Mouse (Mus musculus) G1E (cell line): Measurements from ENCODE around the gene Cblb.

Experiments
- CTCF ChIP-seq: IDR thresholded peaks from 2 replicates; pipeline ENCODE4 v1.5.1; 2012; ENCODE audit warnings: low read depth, low read length, inconsistent platforms, mixed read lengths
- GATA1 ChIP-seq: IDR thresholded peaks from 2 replicates; pipeline ENCODE4 v1.6.1; 2012; ENCODE audit warnings: borderline replicate concordance, low read length, inconsistent platforms, mixed read lengths
- GATA2 ChIP-seq: IDR thresholded peaks from 2 replicates; pipeline ENCODE4 v1.6.1; 2012; ENCODE audit warnings: low read depth, low read length, inconsistent platforms, borderline replicate concordance
- POLR2AphosphoS5 ChIP-seq: IDR thresholded peaks from 2 replicates; pipeline ENCODE4 v1.6.1; 2012; ENCODE audit warnings: low read depth, low read length, inconsistent platforms; ENCODE audit not compliant: insufficient replicate concordance
- TAL1 ChIP-seq: conservative IDR thresholded peaks from 2 replicates; pipeline ENCODE4 v1.6.1; 2012; ENCODE audit warnings: low read depth, low read length, inconsistent platforms, mixed read lengths

DNA sequence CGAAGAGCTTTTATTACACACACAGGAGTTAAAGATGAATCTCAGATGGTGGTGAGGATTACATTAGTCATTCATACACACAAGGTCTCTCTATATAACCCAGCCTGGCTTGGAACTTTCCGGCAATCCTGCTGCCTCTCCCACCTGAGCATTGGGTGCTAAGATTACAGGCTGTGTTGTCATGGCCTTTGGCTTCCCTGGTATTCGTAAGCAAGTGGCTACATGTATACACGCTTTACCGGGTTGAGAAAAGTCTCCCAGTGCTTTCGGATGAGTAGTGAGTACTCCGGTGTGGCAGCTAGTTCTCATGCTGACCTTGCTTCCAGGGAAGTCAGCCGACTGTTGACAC, 48.4 kb downstream of the Cblb start:
- no peak for TF ChIP-seq POLR2AphosphoS5
- no peak for TF ChIP-seq CTCF
- no peak for TF ChIP-seq TAL1
- TF ChIP-seq GATA1 = no peak
- no peak for TF ChIP-seq GATA2
